Mouse (Mus musculus) heart, postnatal 0 days (tissue): ENCODE measurements around the gene Dnmbp. TPM values are rescaled to one million over a fixed set of nuclear protein-coding genes. Genes with fewer than 3 reads are reported as not detected.
A peak's percentile ranks its signal among the peaks of the same experiment; 100 is the strongest.

Experiments
- ATAC-seq: fragments of 200-750 bp; cut with Nextera tagmentation; 2 replicates; pipeline ENCODE4 v1.8.0; 2017; ENCODE audit warnings: low read depth, moderate number of reproducible peaks, moderate library complexity; ENCODE audit not compliant: insufficient read depth
- DNase-seq: peaks from one replicate; pipeline ENCODE4 v3.0.0-alpha.2; 2016; ENCODE audit warnings: low spot score
- H3K27ac ChIP-seq: fragments of 300-500 bp; sonication (generic); 2 replicates; pipeline ENCODE4 v1.5.1; 2014; ENCODE audit warnings: low read depth, mild to moderate bottlenecking
- H3K27me3 ChIP-seq: fragments of 300-500 bp; sonication (generic); 2 replicates; pipeline ENCODE4 v1.6.1; 2014; ENCODE audit warnings: low read length, mixed read lengths; ENCODE audit not compliant: control insufficient read depth, insufficient read depth
- H3K36me3 ChIP-seq: fragments of 300-500 bp; sonication (generic); replicated peaks from 2 replicates; pipeline ENCODE4 v1.6.1; 2014; ENCODE audit warnings: low read length, mixed read lengths; ENCODE audit not compliant: control insufficient read depth, insufficient read depth
- H3K4me1 ChIP-seq: fragments of 300-500 bp; sonication (generic); 2 replicates; pipeline ENCODE4 v1.6.1; 2014; ENCODE audit warnings: antibody characterized with exemption; ENCODE audit not compliant: control insufficient read depth, insufficient read depth
- H3K4me2 ChIP-seq: fragments of 300-500 bp; sonication (generic); 2 replicates; pipeline ENCODE4 v1.6.1; 2014; ENCODE audit warnings: low read depth, mild to moderate bottlenecking, low read length, moderate library complexity
- H3K4me3 ChIP-seq: fragments of 300-500 bp; sonication (generic); 2 replicates; pipeline ENCODE4 v1.5.1; 2014; ENCODE audit warnings: low read depth, low read length
- H3K9ac ChIP-seq: fragments of 300-500 bp; sonication (generic); replicated peaks from 2 replicates; pipeline ENCODE4 v1.6.1; 2014; ENCODE audit warnings: low read depth, low read length, mixed read lengths
- H3K9me3 ChIP-seq: fragments of 300-500 bp; sonication (generic); replicated peaks from 2 replicates; pipeline ENCODE4 v1.6.1; 2016; ENCODE audit warnings: low read length; ENCODE audit not compliant: control insufficient read depth
- CTCF ChIP-seq: IDR thresholded peaks from 2 replicates; pipeline ENCODE4 v1.5.1; 2016; ENCODE audit warnings: antibody characterized with exemption, control low read depth, low read depth
- EP300 ChIP-seq: IDR thresholded peaks from 2 replicates; pipeline ENCODE4 v1.6.1; 2016; ENCODE audit warnings: antibody characterized with exemption, low read depth
- WGBS: fragments of 180-500 bp; shearing (Covaris S2); extraction: QIAGEN DNeasy Blood & Tissue Kit; methylation state at CpG from one replicate; pipeline ENCODE4 v1.1.7; 2014; 5-methylcytosine and 5-hydroxymethylcytosine counted together
- polyA plus RNA-seq: library from polyadenylated mRNA; unstranded; fragments of >200 nt; fragmentation: Nextera tagmentation; extraction: Ambion mirVana; gene quantifications from 2 replicates; pipeline ENCODE4 v1.2.1, GENCODE M21; 2015
- total RNA-seq: library from RNA; depleted of rRNA; stranded (reverse); fragments of >200 nt; gene quantifications from 2 replicates; pipeline ENCODE4 v1.2.3, GENCODE M21; 2014; ENCODE audit warnings: low replicate concordance

Dnmbp gene
- total and polyA plus RNA-seq, 2 experiments from 2014 or later = 6.0 to 12.4 TPM

- DNase-seq = no peak
- H3K9me3 ChIP-seq = no peaks in the 10 kb centered on the region
- WGBS = 64% methylated on average over 11 of the region's 11 CpGs
- H3K4me1 ChIP-seq = no peaks in the 10 kb centered on the region
- TF ChIP-seq EP300 = no peak
- no peak for TF ChIP-seq CTCF
- no peak overlapping the region for H3K4me3 ChIP-seq
- ATAC-seq = no peak
- no peak overlapping the region for H3K4me2 ChIP-seq
- no peaks in the 10 kb centered on the region for H3K36me3 ChIP-seq
- H3K27ac ChIP-seq = no peak overlapping the region
- H3K9ac ChIP-seq = no peak overlapping the region
- H3K27me3 ChIP-seq = no peaks in the 10 kb centered on the region
Observed at GRCm38 (mm10) chr19:43965496-43966085, 25.6 kb upstream of the Dnmbp start.

DNA sequence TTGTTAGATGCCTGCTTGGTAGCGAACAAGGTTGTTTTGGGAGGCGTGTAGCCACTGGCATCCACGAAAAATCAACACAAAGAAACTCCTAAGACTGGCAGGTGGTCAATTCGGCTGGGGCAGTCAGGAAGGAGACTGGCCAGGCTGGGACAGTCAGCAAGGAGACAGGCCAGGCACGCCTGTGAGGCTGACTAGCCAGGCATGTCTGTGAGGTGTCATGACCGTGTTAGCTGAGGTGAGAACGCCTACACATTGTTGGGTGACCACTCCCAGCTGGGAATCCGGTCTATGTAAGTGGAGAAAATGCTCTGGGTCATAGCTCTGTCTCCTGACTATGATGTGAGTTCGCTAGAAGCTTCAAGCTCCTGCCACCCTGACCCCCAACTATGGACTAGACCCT, 22.8 kb upstream of the Dnmbp start:
- TF ChIP-seq EP300 (no peak), CTCF (no peak)
- DNase-seq (no peak), ATAC-seq (no peak)
- Histone ChIP-seq H3K27me3 (no peaks in the 10 kb centered on the region), H3K4me1 (no peaks in the 10 kb centered on the region), H3K4me3 (no peak overlapping the region), H3K9me3 (no peaks in the 10 kb centered on the region), H3K36me3 (no peaks in the 10 kb centered on the region), H3K9ac (no peak overlapping the region), H3K27ac (no peak overlapping the region), H3K4me2 (no peak overlapping the region)
- WGBS = 50% methylated on average over 9 of the region's 9 CpGs

DNA sequence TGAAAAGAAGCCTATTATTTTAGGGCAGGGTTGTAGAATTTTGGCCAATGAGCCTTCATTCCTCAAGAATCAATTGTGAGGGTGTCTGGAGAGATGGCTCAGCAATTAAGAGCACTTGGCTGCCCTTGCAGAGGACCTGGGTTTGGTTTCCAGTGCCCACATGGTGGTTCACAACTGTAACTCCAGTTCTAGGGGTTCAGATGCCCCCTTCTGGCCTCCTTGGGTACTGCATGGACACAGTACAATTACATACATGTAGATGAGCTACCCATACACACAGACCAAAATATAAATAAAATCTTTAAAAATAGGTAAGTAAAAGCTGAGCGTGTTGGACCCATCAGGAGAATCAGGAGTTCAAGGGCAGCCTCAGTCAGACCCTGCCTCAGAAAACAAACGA, 21.2 kb upstream of the Dnmbp start:
- H3K4me1 ChIP-seq = no peaks in the 10 kb centered on the region
- 79% methylated on average over 2 of the region's 2 CpGs for WGBS
- H3K27me3 ChIP-seq = no peaks in the 10 kb centered on the region
- no peak for ATAC-seq
- no peak overlapping the region for H3K9ac ChIP-seq
- TF ChIP-seq CTCF (peak; percentile 26; the same call in 1 of the 2 replicates), EP300 (no peak)
- no peak overlapping the region for H3K4me3 ChIP-seq
- no peaks in the 10 kb centered on the region for H3K36me3 ChIP-seq
- no peak for DNase-seq
- H3K9me3 ChIP-seq = no peaks in the 10 kb centered on the region
- H3K4me2 ChIP-seq = no peak overlapping the region
- H3K27ac ChIP-seq = no peak overlapping the region

- ATAC-seq (no peak), DNase-seq (no peak)
- WGBS = 74% methylated on average over 11 of the region's 11 CpGs
- Histone ChIP-seq H3K4me3 (no peak overlapping the region), H3K9ac (no peak overlapping the region), H3K4me2 (no peak overlapping the region), H3K9me3 (no peaks in the 10 kb centered on the region), H3K36me3 (no peaks in the 10 kb centered on the region), H3K27me3 (no peaks in the 10 kb centered on the region), H3K4me1 (no peaks in the 10 kb centered on the region), H3K27ac (no peak overlapping the region)
- TF ChIP-seq EP300 (no peak), CTCF (no peak)
Observed at GRCm38 (mm10) chr19:43960014-43960413, 20.0 kb upstream of the Dnmbp start.

DNA sequence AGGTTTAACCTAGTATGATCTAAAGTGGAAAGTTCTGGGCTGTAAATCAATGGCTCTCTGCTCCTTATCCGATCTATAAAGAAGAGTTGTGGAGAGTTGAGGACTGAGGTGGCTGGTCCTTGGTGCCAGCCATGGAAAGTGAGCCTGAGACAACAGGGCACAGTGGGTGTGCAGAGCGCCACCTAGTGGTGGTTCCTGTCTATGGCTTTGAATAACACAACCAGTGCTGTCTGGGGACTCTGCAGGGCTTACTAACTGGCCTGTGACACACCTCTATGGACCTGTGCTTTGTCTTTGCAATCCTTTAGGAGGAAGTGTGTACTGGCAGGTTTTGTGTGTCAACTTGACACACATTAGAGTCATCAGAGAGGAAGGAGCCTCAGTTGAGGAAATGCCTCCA, 19.2 kb upstream of the Dnmbp start:
- peak; percentile 60; the same call in 1 of the 2 replicates for ATAC-seq
- no peak overlapping the region for H3K9ac ChIP-seq
- peak; percentile 83 for TF ChIP-seq CTCF
- no peak for TF ChIP-seq EP300

DNA sequence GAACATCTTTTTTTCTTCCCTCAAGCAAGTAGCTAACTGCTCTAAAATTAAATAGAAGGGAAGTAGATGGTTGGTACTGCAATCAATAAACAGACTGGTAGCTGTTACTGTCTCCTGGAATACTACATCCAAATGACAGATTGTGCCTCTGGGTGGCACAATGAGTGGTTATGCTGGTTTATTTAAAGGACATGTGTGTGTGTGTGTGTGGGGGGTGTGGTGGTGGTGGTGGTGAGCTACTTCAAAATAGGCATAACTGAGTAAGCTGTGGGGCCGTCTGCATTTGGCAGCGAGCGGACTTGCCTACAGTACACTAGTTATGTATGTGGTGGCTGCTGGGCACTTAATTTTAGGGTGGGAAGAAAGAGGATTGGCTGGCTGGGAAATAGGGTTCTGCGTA, 17.9 kb upstream of the Dnmbp start:
- Histone ChIP-seq H3K9ac (no peak overlapping the region), H3K27ac (no peak overlapping the region), H3K27me3 (no peaks in the 10 kb centered on the region), H3K4me1 (no peaks in the 10 kb centered on the region), H3K4me2 (no peak overlapping the region), H3K36me3 (no peaks in the 10 kb centered on the region), H3K9me3 (no peaks in the 10 kb centered on the region), H3K4me3 (no peak overlapping the region)
- DNase-seq (no peak), ATAC-seq (no peak)
- WGBS = 65% methylated on average over 4 of the region's 4 CpGs
- no peak for TF ChIP-seq CTCF
- no peak for TF ChIP-seq EP300

More for the DNA sequence above, 19.2 kb upstream of the Dnmbp start:
- no peak overlapping the region for H3K27ac ChIP-seq
- no peaks in the 10 kb centered on the region for H3K27me3 ChIP-seq
- no peak overlapping the region for H3K4me3 ChIP-seq
- no peak overlapping the region for H3K4me2 ChIP-seq
- H3K36me3 ChIP-seq = no peaks in the 10 kb centered on the region
- 26% methylated on average over 2 of the region's 2 CpGs for WGBS
- no peaks in the 10 kb centered on the region for H3K4me1 ChIP-seq
- no peaks in the 10 kb centered on the region for H3K9me3 ChIP-seq
- peak; percentile 46 for DNase-seq
